Mouse (Mus musculus) CH12.LX (cell line): ENCODE results near the gene Kif19a. TPM values are rescaled to one million over a fixed set of nuclear protein-coding genes. Genes with fewer than 3 reads are reported as not detected.

Experiments
- DNase-seq: peaks from one replicate; pipeline ENCODE4 v3.0.0-alpha.2; 2013; ENCODE audit errors: extremely low read depth
- H3K27ac ChIP-seq: 2 replicates; pipeline ENCODE4 v1.5.1; 2012; ENCODE audit warnings: low read depth, mild to moderate bottlenecking, control low read depth, moderate library complexity; ENCODE audit not compliant: insufficient read depth
- H3K27me3 ChIP-seq: replicated peaks from 2 replicates; pipeline ENCODE3; 2012; ENCODE audit warnings: inconsistent platforms
- H3K36me3 ChIP-seq, 2 experiments: replicated peaks in 1 of 2; 2 replicates each; pipeline versions ENCODE3 to v1.6.1; 2012; ENCODE audit warnings: inconsistent platforms in 1 of 2, low read length in 1 of 2, mild to moderate bottlenecking in 1 of 2, mixed read lengths in 1 of 2, moderate library complexity in 1 of 2; ENCODE audit not compliant: control insufficient read depth in 1 of 2, insufficient read depth in 1 of 2
- H3K4me1 ChIP-seq, 2 experiments: 2 replicates each; pipeline ENCODE4 v1.6.1; 2012; ENCODE audit warnings: inconsistent platforms in 1 of 2, moderate library complexity in 1 of 2; ENCODE audit not compliant: insufficient read depth in 2 of 2, control insufficient read depth in 1 of 2
- H3K4me2 ChIP-seq: 2 replicates; pipeline ENCODE4 v1.6.1; 2012; ENCODE audit warnings: low read depth, mild to moderate bottlenecking, control low read depth; ENCODE audit not compliant: poor library complexity, insufficient read depth, severe bottlenecking
- H3K4me3 ChIP-seq, 3 experiments: fragments of 150-350 bp in 1 of 3; sonication (generic) in 1 of 3; replicated peaks in 1 of 3; 2 replicates each; pipeline versions ENCODE3 to v1.5.1; 2011 to 2012; ENCODE audit warnings: low read depth in 2 of 3, low read length in 2 of 3, mild to moderate bottlenecking in 2 of 3, moderate library complexity in 2 of 3, control low read depth in 1 of 3, improper control_type of control experiment in 1 of 3, inconsistent platforms in 1 of 3, mixed read lengths in 1 of 3; ENCODE audit not compliant: poor library complexity in 1 of 3
- H3K79me2 ChIP-seq: replicated peaks from 2 replicates; pipeline ENCODE4 v1.6.1; 2012; ENCODE audit warnings: mild to moderate bottlenecking, moderate library complexity; ENCODE audit not compliant: control insufficient read depth, poor library complexity, insufficient read depth, severe bottlenecking; ENCODE audit errors: extremely low read depth
- H3K9ac ChIP-seq: 2 replicates; pipeline ENCODE4 v1.6.1; 2012; ENCODE audit warnings: low read depth, mild to moderate bottlenecking, control low read depth, moderate library complexity; ENCODE audit not compliant: insufficient read depth
- H3K9me3 ChIP-seq: replicated peaks from 2 replicates; pipeline ENCODE3; 2012; ENCODE audit warnings: low read length, inconsistent platforms, mixed read lengths
- BHLHE40 ChIP-seq: IDR thresholded peaks from 2 replicates; pipeline ENCODE4 v1.6.1; 2011; ENCODE audit warnings: mild to moderate bottlenecking, low read depth, low read length, improper control_type of control experiment
- CHD1 ChIP-seq: IDR thresholded peaks from 2 replicates; pipeline ENCODE4 v1.6.1; 2012; ENCODE audit warnings: low read depth, low read length, improper control_type of control experiment, inconsistent platforms
- CHD2 ChIP-seq: IDR thresholded peaks from 2 replicates; pipeline ENCODE4 v1.6.1; 2011; ENCODE audit warnings: low read length, improper control_type of control experiment
- CTCF ChIP-seq, 2 experiments: IDR thresholded peaks in 1 of 2; conservative IDR thresholded peaks in 1 of 2; 2 replicates each; pipeline ENCODE4 v1.5.1; 2011 to 2012; ENCODE audit warnings: low read depth in 2 of 2, low read length in 2 of 2, improper control_type of control experiment in 1 of 2, inconsistent platforms in 1 of 2, mild to moderate bottlenecking in 1 of 2, moderate library complexity in 1 of 2
- E2F4 ChIP-seq: IDR thresholded peaks from 2 replicates; pipeline ENCODE4 v1.6.1; 2011; ENCODE audit warnings: low read depth, low read length, improper control_type of control experiment; ENCODE audit not compliant: insufficient replicate concordance
- ELF1 ChIP-seq: IDR thresholded peaks from 2 replicates; pipeline ENCODE4 v1.6.1; 2014; ENCODE audit warnings: low read depth, mild to moderate bottlenecking, inconsistent platforms, low read length, improper control_type of control experiment
- EP300 ChIP-seq: IDR thresholded peaks from 2 replicates; pipeline ENCODE4 v1.6.1; 2011; ENCODE audit warnings: low read length, improper control_type of control experiment
- ETS1 ChIP-seq: conservative IDR thresholded peaks from 2 replicates; pipeline ENCODE4 v1.6.1; 2012; ENCODE audit warnings: low read depth, mild to moderate bottlenecking, inconsistent platforms, low read length, improper control_type of control experiment, moderate library complexity
- GABPA ChIP-seq: IDR thresholded peaks from 2 replicates; pipeline ENCODE4 v1.6.1; 2012; ENCODE audit warnings: low read depth, low read length, improper control_type of control experiment, inconsistent platforms; ENCODE audit not compliant: insufficient replicate concordance
- HCFC1 ChIP-seq: IDR thresholded peaks from 2 replicates; pipeline ENCODE4 v1.6.1; 2012; ENCODE audit warnings: low read depth, mild to moderate bottlenecking, inconsistent platforms, low read length, improper control_type of control experiment
- IRF4 ChIP-seq: IDR thresholded peaks from 2 replicates; pipeline ENCODE4 v1.6.1; 2014; ENCODE audit warnings: low read depth, mild to moderate bottlenecking, inconsistent platforms, low read length, improper control_type of control experiment
- JUN ChIP-seq: IDR thresholded peaks from 2 replicates; pipeline ENCODE4 v1.6.1; 2011; ENCODE audit warnings: low read depth, mild to moderate bottlenecking, low read length, improper control_type of control experiment, moderate library complexity; ENCODE audit not compliant: insufficient read depth
- JUND ChIP-seq: conservative IDR thresholded peaks from 2 replicates; pipeline ENCODE4 v1.6.1; 2011; ENCODE audit warnings: low read depth, low read length, improper control_type of control experiment
- KAT2A ChIP-seq: IDR thresholded peaks from 2 replicates; pipeline ENCODE4 v1.6.1; 2012; ENCODE audit warnings: low read length, improper control_type of control experiment, inconsistent platforms; ENCODE audit not compliant: insufficient replicate concordance
- MAFK ChIP-seq: IDR thresholded peaks from 2 replicates; pipeline ENCODE4 v1.6.1; 2011; ENCODE audit warnings: low read length, improper control_type of control experiment; ENCODE audit not compliant: insufficient replicate concordance
- MAX ChIP-seq: IDR thresholded peaks from 2 replicates; pipeline ENCODE4 v1.6.1; 2011; ENCODE audit warnings: low read length, improper control_type of control experiment
- MAZ ChIP-seq: IDR thresholded peaks from 2 replicates; pipeline ENCODE4 v1.6.1; 2012; ENCODE audit warnings: low read depth, mild to moderate bottlenecking, inconsistent platforms, low read length, improper control_type of control experiment, moderate library complexity
- MEF2A ChIP-seq: IDR thresholded peaks from 2 replicates; pipeline ENCODE4 v1.6.1; 2014; ENCODE audit warnings: low read depth, mild to moderate bottlenecking, inconsistent platforms, low read length, improper control_type of control experiment, borderline replicate concordance
- MXI1 ChIP-seq: IDR thresholded peaks from 2 replicates; pipeline ENCODE4 v1.6.1; 2011; ENCODE audit warnings: mild to moderate bottlenecking, low read depth, low read length, improper control_type of control experiment
- MYC ChIP-seq: IDR thresholded peaks from 2 replicates; pipeline ENCODE4 v1.6.1; 2011; ENCODE audit warnings: low read depth, mild to moderate bottlenecking, improper control_type of control experiment, low read length
- NELFE ChIP-seq: IDR thresholded peaks from 2 replicates; pipeline ENCODE4 v1.6.1; 2011; ENCODE audit warnings: low read depth, low read length, improper control_type of control experiment
- NRF1 ChIP-seq: IDR thresholded peaks from 2 replicates; pipeline ENCODE4 v1.6.1; 2014; ENCODE audit warnings: low read depth, mild to moderate bottlenecking, inconsistent platforms, low read length, improper control_type of control experiment, moderate library complexity
- PAX5 ChIP-seq: IDR thresholded peaks from 2 replicates; pipeline ENCODE4 v1.6.1; 2012; ENCODE audit warnings: low read length, inconsistent platforms, mixed read lengths
- POLR2A ChIP-seq: IDR thresholded peaks from 2 replicates; pipeline ENCODE4 v1.6.1; 2011; ENCODE audit warnings: low read depth, mild to moderate bottlenecking, improper control_type of control experiment, low read length
- POLR2AphosphoS2 ChIP-seq: IDR thresholded peaks from 2 replicates; pipeline ENCODE4 v1.6.1; 2011; ENCODE audit warnings: low read depth, low read length, improper control_type of control experiment
- RAD21 ChIP-seq: IDR thresholded peaks from 2 replicates; pipeline ENCODE4 v1.6.1; 2011; ENCODE audit warnings: low read depth, mild to moderate bottlenecking, low read length, improper control_type of control experiment, moderate library complexity
- RCOR1 ChIP-seq: conservative IDR thresholded peaks from 2 replicates; pipeline ENCODE4 v1.6.1; 2012; ENCODE audit warnings: low read depth, mild to moderate bottlenecking, inconsistent platforms, low read length, improper control_type of control experiment
- SIN3A ChIP-seq: IDR thresholded peaks from 2 replicates; pipeline ENCODE4 v1.6.1; 2012; ENCODE audit warnings: low read length, improper control_type of control experiment, inconsistent platforms
- SMC3 ChIP-seq: IDR thresholded peaks from 2 replicates; pipeline ENCODE4 v1.6.1; 2011; ENCODE audit warnings: low read depth, low read length, improper control_type of control experiment
- TBP ChIP-seq: conservative IDR thresholded peaks from 2 replicates; pipeline ENCODE4 v1.6.1; 2011; ENCODE audit warnings: low read depth, low read length, improper control_type of control experiment
- TCF12 ChIP-seq: IDR thresholded peaks from 2 replicates; pipeline ENCODE4 v1.6.1; 2014; ENCODE audit warnings: low read depth, mild to moderate bottlenecking, inconsistent platforms, low read length, improper control_type of control experiment
- UBTF ChIP-seq: IDR thresholded peaks from 2 replicates; pipeline ENCODE4 v1.6.1; 2012; ENCODE audit warnings: low read depth, mild to moderate bottlenecking, inconsistent platforms, low read length, improper control_type of control experiment, moderate library complexity
- USF1 ChIP-seq: IDR thresholded peaks from 2 replicates; pipeline ENCODE4 v1.6.1; 2014; ENCODE audit warnings: low read depth, mild to moderate bottlenecking, inconsistent platforms, low read length, improper control_type of control experiment
- USF2 ChIP-seq: conservative IDR thresholded peaks from 2 replicates; pipeline ENCODE4 v1.6.1; 2011; ENCODE audit warnings: low read depth, low read length, improper control_type of control experiment
- ZC3H11A ChIP-seq: IDR thresholded peaks from 2 replicates; pipeline ENCODE4 v1.6.1; 2012; ENCODE audit warnings: low read depth, mild to moderate bottlenecking, inconsistent platforms, low read length, improper control_type of control experiment
- ZKSCAN1 ChIP-seq: IDR thresholded peaks from 2 replicates; pipeline ENCODE4 v1.6.1; 2012; ENCODE audit warnings: low read depth, inconsistent platforms, low read length, improper control_type of control experiment, borderline replicate concordance
- ZMIZ1 ChIP-seq: IDR thresholded peaks from 2 replicates; pipeline ENCODE4 v1.6.1; 2012; ENCODE audit warnings: low read depth, mild to moderate bottlenecking, inconsistent platforms, low read length, improper control_type of control experiment
- ZNF384 ChIP-seq: IDR thresholded peaks from 2 replicates; pipeline ENCODE4 v1.6.1; 2012; ENCODE audit warnings: low read depth, low read length, improper control_type of control experiment, inconsistent platforms
- dilution Hi-C: fragments of 300-500 bp; cut with MboI; formaldehyde crosslinking; loops from 2 replicates; pipeline ENCODE4 v1.14.3; 2020; ENCODE audit warnings: low sequenced_read_pairs; ENCODE audit not compliant: extremely low pct_unique_long_range_greater_than_20kb, extremely low pct_ligation_motif_present
- in situ Hi-C: fragments of 300-500 bp; cut with MboI; formaldehyde crosslinking; loops from 3 replicates; pipeline ENCODE4 v1.14.3; 2019; ENCODE audit warnings: low sequenced_read_pairs, low pct_ligation_motif_present, low pct_unique_long_range_greater_than_20kb, mixed read lengths
- polyA plus RNA-seq: library from polyadenylated mRNA; unstranded; fragments of >175 nt; gene quantifications from 2 replicates; pipeline ENCODE4 v1.2.1, GENCODE M21; 2012; ENCODE audit warnings: low read depth; ENCODE audit not compliant: insufficient read length
- total RNA-seq, 2 experiments: library from RNA; depleted of rRNA; stranded (reverse); fragments of 300-350 nt in 1 of 2; fragments of >200 nt in 1 of 2; gene quantifications; 2 replicates each; pipeline ENCODE4 v1.2.3; 2012 to 2014

The Kif19a gene
- total and polyA plus RNA-seq, 3 experiments: 1.4 to 8.2 (median 1.9) TPM

GRCm38 (mm10) chr11:114723030-114723429 is 42.2 kb upstream of the Kif19a start:
- no peak overlapping the region for H3K27ac ChIP-seq
- TF ChIP-seq USF1: peak; percentile 37
- no peak for TF ChIP-seq ZKSCAN1
- TF ChIP-seq ETS1: peak; percentile 96
- TF ChIP-seq UBTF: no peak
- TF ChIP-seq POLR2AphosphoS2: no peak
- TF ChIP-seq ZC3H11A: no peak
- TF ChIP-seq RAD21: no peak
- TF ChIP-seq EP300: peak; percentile 62
- TF ChIP-seq CHD1: no peak
- no peak for TF ChIP-seq USF2
- TF ChIP-seq MEF2A: peak; percentile 28; the same call in 1 of the 2 replicates
- TF ChIP-seq E2F4: no peak
- TF ChIP-seq NRF1: peak; percentile 42; the same call in 1 of the 2 replicates
- no peak for TF ChIP-seq TBP
- no peak for TF ChIP-seq GABPA
- peak; percentile 64 for TF ChIP-seq MAX
- TF ChIP-seq KAT2A: 0 out of 2 replicates have a peak, but pooled peaks have one; percentile 35
- no peak for TF ChIP-seq CTCF (conservative IDR thresholded peaks at IDR 0.05 in 1 of 2, IDR thresholded peaks at IDR 0.05 in 1 of 2; ENCODE audit: low read depth in 2 of 2, low read length in 2 of 2)
- TF ChIP-seq ZMIZ1: no peak
- no peak for TF ChIP-seq POLR2A
- no peak for TF ChIP-seq PAX5
- 0 out of 2 replicates have a peak, but pooled peaks have one; percentile 29 for TF ChIP-seq MYC
- no peak for TF ChIP-seq SMC3
- TF ChIP-seq RCOR1: peak; percentile 73; the same call in 1 of the 2 replicates
- peak; percentile 99 for TF ChIP-seq BHLHE40
- TF ChIP-seq ZNF384: no peak
- TF ChIP-seq MAZ: 0 out of 2 replicates have a peak, but pooled peaks have one; percentile 42
- peak; percentile 47; the same call in 1 of the 2 replicates for TF ChIP-seq MAFK
- TF ChIP-seq MXI1: no peak
- TF ChIP-seq JUN: peak; percentile 68; the same call in 1 of the 2 replicates
- TF ChIP-seq SIN3A: 0 out of 2 replicates have a peak, but pooled peaks have one; percentile 36
- no peak for TF ChIP-seq JUND
- TF ChIP-seq IRF4: peak; percentile 72
- no peak for TF ChIP-seq NELFE
- TF ChIP-seq CHD2: no peak
- no peak for TF ChIP-seq HCFC1
- TF ChIP-seq TCF12: no peak
- TF ChIP-seq ELF1: no peak
- peak; percentile 75 for DNase-seq
- H3K4me1 ChIP-seq: peaks cover 12 to 18% of the 10 kb centered on the region in 2 experiments
- no peak overlapping the region for H3K9ac ChIP-seq
- H3K4me3 ChIP-seq: no peak overlapping the region
- H3K9me3 ChIP-seq: peaks cover 8% of the 10 kb centered on the region
- dilution Hi-C loops (no loop called here), in situ Hi-C loops (no loop called here)
- H3K4me2 ChIP-seq: no peak overlapping the region
- peaks cover 17% of the 10 kb centered on the region for H3K27me3 ChIP-seq
- H3K36me3 ChIP-seq: no peaks in the 10 kb centered on the region
- no peaks in the 10 kb centered on the region for H3K79me2 ChIP-seq
